Mouse (Mus musculus): ENCODE measurements at regions not wholly inside any gene's neighbourhood (a gene's known extent, or its start where the extent isn't known, plus 50 kb on each side); places are given as distances from the start of the nearest gene placed in this dataset.

DNA sequence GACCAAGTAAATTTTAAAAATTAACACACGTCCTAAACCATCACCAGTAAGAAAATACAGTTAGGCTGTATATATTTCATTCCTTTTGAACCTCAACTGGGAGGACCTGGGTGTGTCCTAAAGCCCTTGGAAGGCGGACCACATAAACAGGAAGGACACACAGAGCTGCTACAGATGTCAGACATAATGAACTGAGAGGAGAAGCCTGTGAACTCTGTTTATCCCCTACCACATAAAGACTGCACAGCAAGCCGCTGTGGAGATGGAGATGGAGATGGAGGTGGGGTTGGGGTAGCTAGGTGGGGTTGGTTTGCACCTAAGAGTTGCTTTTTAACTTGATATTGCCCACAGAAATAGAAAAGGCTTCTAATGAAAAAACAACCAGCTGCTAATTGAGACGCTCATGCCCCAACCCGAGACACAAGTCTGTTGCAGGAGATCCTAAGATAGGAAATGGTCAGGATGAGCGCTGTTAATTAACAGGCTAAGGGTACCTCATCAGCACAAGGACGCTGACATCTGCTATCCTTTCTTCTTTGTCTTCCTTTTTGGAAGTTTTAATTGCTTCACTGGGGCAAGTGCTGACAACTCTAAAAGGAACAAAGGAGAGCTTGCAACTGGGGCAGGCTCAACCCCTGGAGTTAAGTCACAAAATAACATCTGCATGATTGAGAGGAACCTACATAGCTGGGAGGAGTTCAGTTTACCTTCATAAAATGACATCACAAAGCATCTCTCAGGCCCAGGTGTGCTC lies 119.3 kb upstream of the Lyplal1 start:
- no peak for DNase-seq (ENCODE audit: low spot score in 2 of 2)

DNA sequence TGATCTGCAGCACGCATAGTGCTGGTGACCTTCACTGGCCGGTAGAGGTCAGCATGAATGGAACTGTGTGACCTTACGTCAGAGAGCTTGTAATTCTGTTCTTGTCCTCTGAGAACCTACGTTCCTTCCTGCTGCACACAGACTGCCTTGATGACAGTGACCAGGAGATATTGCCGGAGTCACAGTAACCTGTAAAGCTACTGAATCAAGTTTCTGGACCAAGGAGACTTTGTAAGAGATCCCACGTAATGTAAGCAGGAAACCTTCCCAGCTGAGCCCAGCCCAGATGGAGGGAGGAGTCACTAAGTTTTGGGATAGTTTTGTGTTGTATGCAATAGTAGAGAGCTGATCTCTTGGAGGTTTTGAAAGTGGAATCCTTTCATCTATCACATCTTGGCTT lies 117.4 kb upstream of the Lyplal1 start:
- DNase-seq (ENCODE audit: low spot score in 2 of 2): no peak

DNA sequence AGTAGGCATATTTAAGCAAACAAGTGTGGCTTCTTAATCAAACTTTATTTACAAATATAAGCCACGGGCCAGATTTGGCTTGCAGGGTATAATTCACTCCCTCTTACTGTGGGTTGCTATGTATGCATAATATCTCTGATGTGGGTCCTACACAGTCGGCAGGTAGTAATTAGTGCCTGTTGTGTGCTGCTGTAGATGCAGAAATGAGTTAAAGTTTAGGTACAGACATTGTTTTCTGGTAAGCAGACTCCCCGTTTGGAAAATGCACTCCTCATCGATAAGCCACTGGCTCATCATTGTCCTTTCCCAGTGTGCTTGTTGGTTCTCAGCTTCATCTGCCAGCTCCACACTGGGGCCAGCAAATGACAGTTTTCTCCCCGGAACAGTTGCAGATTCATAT lies 113.4 kb upstream of the Lyplal1 start:
- no peak for DNase-seq (ENCODE audit: low spot score in 2 of 2)

DNA sequence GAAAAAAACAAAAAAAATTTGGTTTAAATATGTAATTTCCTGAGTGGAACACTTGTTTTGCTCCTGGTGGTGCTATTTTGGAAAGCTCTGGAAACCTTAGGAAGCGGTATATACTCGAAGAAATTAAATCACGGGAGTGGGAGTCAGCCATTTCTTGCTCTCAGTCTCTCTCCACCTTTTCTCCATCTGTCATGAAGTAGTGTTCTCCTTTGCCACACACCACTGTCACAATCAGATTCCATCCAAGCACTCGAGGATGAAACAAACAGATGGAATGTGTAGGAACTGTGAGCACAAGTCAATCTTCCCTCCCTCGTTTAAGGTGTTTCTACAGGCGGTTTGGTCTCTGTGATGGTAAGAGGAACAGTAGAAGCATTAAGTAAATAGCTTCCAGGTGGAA lies 112.7 kb upstream of the Lyplal1 start:
- no peak for DNase-seq (ENCODE audit: low spot score in 2 of 2)

DNA sequence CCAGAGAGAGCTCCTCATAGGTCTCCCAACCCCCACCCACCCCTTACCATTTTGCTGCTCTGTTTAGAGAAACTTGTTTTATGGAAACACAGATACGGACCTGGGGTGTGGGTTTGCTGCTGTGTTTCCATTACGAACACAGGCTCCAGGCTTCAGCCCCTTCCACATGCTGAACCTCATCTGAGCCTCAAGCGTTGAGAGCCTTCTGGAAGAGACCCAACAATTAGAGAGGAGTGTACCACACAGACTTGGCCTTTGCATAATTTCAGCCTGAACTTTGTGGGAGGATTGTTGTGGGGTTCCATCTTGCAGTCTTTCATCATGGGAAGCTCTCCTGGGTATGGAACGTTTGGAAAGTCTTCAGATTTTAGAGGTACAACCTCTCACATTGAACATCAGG lies 111.3 kb upstream of the Lyplal1 start:
- DNase-seq (ENCODE audit: low spot score in 2 of 2): no peak

DNA sequence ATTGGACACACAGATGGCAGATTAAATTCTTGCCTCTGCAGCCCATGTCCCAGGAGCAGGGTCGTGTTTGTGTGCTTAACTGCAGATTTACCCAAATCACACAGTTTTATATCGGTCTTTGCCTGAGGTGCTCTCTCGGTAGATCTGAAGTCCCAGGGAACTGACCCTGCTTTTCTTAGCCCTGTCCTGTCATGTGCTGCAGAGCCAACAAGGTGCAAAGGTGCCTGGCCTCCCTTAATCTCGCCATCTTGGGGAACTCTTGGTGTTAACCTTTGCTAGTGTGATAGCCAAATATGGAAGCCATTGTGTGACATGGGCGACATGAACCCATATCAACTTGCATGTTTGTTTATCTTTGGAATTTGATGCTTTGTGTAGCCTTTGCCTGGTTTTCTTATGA lies 107.1 kb upstream of the Lyplal1 start:
- DNase-seq (ENCODE audit: low spot score in 2 of 2): no peak

DNA sequence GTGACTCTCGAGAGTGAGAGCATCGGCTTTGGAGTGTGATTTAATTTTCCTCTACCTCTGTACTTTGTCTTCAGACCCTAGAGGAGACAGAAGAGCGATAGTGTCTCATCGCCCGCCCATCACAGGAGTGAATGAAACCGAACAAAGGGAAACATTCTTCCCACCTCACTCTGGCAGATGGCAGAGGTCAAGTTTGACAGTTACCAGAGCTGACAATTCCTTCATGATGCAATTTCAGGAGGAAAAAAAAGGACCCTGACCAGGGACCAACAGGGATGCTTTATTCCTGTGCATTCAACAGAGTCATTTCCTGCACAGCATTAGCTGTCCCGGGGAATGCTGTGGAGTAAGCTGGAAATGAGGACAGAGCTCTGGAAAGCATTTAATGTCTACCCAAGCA lies 106.3 kb upstream of the Lyplal1 start:
- DNase-seq (ENCODE audit: low spot score in 2 of 2): no peak

DNA sequence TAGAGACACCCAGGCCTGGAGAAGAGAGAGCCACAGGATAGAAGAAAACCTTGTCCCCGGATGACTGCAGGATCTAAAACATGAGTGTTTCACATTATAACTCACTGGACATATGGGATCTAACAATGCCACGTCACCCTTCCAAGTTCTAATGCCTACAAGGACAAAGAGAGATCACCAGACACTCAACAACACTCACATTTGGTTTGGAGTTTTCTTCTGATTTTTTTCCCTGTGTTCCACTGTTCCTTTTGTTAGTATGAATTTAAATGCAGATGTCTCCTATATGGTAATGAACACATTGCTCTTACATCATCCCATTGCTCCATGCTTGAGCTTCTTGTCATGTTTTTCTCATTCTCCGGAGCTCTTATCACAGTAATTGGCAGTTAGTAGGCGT lies 101.9 kb upstream of the Lyplal1 start:
- DNase-seq (ENCODE audit: low spot score in 2 of 2): no peak

DNA sequence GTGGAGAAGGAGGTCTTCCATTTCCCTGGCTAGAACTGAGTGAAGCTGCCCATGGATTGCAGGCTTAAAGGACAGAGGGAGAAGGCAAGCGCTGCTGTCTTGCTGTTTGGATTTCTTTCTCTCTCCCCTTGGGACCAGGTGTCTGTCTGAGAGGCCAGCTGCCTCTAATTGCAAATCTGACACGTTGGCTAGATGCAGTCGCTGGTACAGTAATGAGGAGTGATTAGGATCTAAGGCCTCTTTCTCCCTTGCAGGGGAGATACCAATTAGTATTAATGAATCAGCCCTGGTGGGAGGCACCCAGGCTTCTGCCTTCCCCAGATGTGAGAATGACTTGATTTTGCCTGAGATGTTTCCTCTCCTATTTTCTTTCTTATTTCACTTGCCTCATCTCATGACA lies 100.1 kb upstream of the Lyplal1 start:
- no peak for DNase-seq (ENCODE audit: low spot score in 2 of 2)

DNA sequence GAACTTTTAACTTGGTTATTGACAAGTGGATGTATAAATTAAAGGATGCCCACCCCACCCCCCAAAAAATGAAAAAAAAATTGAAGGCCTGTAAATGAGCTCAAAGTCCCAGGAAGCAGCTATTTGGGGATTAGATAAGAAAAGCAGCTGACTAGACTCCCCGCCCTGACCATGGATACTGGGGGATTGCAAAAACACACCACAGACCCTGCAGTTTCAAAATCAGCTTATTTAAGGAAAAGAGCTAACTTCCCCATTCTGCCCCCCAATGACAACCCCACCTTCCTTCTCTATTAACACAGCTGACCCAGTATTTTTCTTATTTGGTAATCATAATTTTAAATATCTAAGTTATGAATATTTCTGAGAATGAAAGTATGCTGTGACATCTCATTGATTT lies 87.0 kb upstream of the Lyplal1 start:
- no peak for DNase-seq (ENCODE audit: low spot score in 2 of 2)

DNA sequence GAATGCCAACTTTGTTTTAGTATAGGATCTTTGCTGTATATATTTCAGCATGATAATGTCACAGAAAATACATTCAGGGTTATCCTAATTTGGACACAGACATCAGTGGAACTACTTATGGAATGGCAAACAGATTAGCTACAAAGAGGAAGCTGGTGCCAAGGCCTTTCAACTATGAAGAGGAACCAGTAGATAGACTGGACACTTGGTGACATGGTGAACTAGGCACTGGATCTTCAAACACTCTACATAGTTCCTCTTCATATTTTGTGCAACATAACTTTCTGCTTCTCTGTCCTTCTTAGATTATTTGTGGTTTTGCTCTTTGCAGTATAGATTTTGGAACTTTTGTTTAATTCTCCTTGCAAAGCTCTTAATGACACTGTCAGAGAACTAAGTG lies 85.4 kb upstream of the Lyplal1 start:
- no peak for DNase-seq (ENCODE audit: low spot score in 2 of 2)

DNA sequence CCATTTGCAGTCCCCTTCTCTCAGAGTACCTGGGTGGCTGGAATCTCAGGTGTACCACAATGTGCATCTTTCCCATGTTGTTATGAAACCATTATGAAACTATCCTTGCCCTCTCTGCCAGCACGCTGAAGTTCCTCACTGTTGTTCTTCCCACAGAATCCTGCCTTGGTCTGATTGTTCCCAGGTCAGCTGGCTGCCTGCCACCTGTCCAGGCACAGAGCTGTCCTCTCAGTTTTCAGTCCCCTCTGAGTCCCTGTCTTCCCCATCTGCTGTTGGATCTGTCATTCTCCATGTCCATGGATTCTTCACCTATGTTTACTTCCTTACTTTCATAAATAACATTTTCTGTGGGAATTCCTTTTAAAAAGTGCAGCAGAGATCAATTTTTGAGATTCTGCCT lies 81.3 kb upstream of the Lyplal1 start:
- no peak for DNase-seq (ENCODE audit: low spot score in 2 of 2)

DNA sequence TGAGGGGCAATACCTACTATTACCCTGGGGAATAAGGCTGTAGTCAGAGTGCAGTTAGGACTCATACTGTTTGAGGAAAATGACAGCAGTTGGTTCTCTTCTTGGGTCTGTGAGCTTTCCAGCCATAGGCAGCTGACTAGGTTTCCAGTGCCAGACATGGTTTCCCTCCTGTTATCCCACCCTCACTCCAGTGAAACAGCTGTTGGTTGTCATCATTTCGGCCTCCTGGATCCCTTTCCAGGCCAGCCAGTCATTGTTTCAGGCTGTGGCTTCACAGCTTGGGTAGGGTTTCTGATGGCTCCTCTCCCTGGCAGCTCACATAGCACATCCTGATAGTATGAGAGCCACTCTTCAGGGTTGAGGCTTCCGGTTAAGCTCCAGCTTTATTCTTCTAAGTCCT lies 79.9 kb upstream of the Lyplal1 start:
- DNase-seq (ENCODE audit: low spot score in 2 of 2): peak in 1 of 2 experiments; percentile 42

DNA sequence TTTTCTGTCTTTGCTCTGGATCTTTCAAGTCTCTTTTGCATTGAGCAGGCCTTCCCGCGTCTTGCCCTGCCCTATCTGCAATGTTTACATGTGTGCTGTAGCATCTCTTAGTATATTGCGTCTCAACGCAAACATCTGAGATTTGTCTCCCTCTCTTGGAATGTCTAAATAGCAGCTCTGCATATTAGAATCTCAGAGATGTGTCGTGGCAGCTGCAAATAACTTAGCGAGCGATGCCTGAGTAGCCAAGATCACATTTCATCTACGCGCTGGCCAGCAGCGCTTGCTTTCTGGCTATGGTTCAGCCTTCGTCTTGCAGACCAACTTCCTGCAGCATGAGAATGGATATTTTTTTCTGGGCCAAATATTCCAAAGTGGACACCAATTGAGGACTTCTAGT lies 72.3 kb upstream of the Lyplal1 start:
- no peak for DNase-seq (ENCODE audit: low spot score in 2 of 2)

DNA sequence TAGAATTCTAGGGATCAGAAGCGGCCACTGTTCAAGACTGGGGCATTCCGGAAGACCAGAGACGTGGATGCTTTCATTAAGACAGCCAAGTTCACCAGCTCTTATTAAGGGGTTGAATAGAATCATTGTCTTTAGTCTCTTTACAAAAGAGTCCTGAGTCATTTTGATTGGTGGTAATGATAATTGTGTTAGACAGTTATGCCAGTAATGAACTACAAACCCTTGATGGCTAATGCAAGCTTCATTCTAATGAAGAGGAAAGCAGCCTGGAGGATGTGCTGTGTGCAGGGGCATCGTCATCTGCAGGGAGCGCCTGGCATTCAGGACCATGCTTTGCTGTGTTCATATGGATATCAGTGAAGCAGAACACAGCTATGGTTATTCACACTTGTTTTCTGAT lies 70.3 kb upstream of the Lyplal1 start:
- DNase-seq (ENCODE audit: low spot score in 2 of 2): no peak

DNA sequence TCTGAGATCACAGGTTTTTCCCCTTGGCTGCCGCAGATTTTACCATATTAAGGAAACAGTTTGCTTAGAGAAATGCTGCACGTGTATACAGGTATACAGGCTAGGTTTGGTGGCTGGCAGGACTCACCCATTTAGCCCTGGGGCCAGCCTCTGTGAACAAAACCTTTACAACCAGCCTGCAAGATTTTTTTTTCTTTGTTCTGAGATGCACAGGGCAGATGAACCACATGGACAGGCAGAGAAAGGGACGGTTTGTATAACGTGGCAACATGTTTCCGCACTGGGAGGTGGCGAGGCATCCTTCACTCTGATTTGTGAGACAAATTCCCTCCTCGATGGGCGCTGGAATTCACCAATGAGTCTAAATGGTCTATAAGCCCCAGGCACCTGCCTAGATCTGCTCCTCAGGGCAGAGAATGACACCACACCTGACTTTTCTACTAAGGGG lies 66.1 kb upstream of the Lyplal1 start:
- DNase-seq (ENCODE audit: low spot score in 2 of 2): no peak

DNA sequence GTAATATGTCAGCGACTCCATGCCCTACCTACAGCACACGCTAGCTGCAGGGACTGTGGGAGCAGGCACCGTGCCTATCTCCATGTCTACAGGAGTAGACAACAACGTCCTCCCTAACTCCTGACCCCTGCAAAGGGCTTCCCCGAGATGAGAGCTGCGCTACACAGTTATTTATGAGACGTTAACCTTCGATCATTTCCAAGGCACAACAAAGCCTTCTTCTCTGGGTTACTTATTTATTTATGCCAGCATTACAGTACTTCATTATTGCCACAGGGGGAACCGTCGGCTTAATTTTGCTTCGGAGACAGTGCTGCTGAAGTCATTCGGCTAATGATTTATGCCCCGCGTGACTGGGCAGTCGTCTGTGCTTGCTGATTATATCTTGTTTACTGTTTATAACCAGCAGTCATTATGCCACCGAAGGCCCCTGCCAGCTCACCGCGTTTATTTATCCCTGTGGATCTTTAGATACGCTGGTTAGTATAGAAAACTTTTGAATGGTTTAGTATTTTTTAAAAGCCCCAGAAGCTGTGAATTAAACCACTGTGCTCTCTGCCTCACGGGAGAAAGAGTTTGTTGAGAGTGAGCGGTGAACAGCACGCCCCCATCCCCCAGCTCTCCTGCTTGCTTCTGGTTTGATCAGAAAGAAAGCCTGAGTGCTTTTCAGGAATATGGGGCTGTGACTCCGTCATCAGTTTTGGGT lies 65.5 kb upstream of the Lyplal1 start:
- DNase-seq (ENCODE audit: low spot score in 2 of 2): peak; percentile 55 to 70

DNA sequence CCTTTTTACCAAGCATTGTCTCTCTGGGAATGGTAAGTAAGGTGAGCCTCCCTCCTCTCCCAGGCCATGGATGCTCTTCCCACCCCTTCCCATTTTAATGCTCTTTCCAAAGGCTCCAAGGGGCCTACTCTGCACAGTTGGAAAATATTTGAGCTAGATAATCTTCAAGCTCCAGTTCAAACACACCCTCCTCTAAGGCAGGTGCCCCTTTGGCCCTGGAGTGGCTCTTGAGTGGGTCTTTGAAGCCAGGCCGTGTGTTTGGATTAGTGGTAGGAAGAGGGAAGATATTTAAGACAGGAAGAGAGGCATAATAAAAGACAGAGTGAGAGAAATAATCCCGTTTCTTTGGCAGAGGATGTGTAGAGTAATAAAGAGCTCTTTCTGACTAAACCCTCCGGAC lies 59.9 kb upstream of the Lyplal1 start:
- no peak for DNase-seq (ENCODE audit: low spot score in 2 of 2)

DNA sequence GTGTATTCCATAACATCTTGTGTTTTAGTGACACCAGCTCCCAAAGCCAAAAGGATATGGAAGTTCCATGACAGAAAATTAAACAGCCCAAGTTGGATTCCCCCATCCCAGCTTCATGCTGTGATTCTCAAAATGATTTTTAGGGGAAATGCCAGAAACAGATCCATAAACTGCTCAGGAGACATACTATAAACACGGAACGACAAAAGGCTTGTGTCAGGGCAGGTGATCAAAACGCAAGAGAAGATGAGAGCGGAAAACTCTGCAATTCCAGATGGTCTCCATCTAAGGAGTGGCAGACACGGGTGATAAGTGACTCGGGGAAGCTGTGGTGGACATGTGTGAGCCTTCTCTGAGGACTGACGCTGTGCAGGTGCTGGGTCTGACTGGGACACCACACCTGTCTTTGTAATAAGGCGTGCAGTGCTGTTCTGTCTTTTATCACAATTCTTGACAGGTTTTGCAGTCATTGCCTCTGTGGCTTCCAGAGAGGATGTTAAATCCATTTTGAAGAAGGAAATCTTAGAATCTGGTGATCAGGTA lies 56.4 kb upstream of the Lyplal1 start:
- no peak for DNase-seq (ENCODE audit: low spot score in 2 of 2)

DNA sequence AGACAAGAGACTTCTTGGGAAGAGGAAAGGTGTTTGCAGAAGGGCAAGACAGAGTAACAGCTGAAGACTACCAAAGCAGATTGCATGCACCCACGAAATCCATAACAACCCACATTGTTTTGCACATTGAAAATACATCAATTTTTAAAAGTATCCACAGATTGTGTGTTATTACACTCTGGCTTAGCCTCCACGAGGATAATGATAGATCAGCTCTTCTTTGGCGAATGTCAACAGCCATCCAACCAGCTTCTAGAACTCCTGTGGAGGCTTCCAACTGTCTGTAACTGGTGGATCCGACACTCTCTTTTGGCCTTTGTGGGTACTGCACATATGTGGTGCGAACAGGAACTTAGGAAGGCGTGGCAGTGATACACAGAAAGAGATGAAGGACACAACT lies 54.6 kb upstream of the Lyplal1 start:
- no peak for DNase-seq (ENCODE audit: low spot score in 2 of 2)

Measured in urinary bladder, postnatal 36 days (tissue).